Mouse (Mus musculus) cerebellum, adult 2 months (tissue): ENCODE measurements around the gene Car10.

Experiments
- CTCF ChIP-seq: fragments of 200-500 bp; IDR thresholded peaks from 2 replicates; pipeline ENCODE4 v1.5.1; 2011; ENCODE audit warnings: low read depth, mild to moderate bottlenecking, control low read depth, low read length, moderate library complexity, borderline replicate concordance; ENCODE audit not compliant: insufficient read depth
- POLR2A ChIP-seq: fragments of 200-500 bp; IDR thresholded peaks from 2 replicates; pipeline ENCODE4 v1.6.1; 2011; ENCODE audit warnings: low read length, control low read depth, borderline replicate concordance; ENCODE audit not compliant: insufficient read depth

- TF ChIP-seq POLR2A (no peak), CTCF (no peak)
Observed at GRCm38 (mm10) chr11:93487913-93488604, 390.2 kb downstream of the Car10 start.
